Mouse (Mus musculus) lung, postnatal 4 days (tissue): Measurements from ENCODE around the gene Tomm70a.

Experiments
- DNase-seq, 2 experiments: peaks; one replicate each; pipeline ENCODE4 v3.0.0; 2021

The Tomm70a gene

DNA sequence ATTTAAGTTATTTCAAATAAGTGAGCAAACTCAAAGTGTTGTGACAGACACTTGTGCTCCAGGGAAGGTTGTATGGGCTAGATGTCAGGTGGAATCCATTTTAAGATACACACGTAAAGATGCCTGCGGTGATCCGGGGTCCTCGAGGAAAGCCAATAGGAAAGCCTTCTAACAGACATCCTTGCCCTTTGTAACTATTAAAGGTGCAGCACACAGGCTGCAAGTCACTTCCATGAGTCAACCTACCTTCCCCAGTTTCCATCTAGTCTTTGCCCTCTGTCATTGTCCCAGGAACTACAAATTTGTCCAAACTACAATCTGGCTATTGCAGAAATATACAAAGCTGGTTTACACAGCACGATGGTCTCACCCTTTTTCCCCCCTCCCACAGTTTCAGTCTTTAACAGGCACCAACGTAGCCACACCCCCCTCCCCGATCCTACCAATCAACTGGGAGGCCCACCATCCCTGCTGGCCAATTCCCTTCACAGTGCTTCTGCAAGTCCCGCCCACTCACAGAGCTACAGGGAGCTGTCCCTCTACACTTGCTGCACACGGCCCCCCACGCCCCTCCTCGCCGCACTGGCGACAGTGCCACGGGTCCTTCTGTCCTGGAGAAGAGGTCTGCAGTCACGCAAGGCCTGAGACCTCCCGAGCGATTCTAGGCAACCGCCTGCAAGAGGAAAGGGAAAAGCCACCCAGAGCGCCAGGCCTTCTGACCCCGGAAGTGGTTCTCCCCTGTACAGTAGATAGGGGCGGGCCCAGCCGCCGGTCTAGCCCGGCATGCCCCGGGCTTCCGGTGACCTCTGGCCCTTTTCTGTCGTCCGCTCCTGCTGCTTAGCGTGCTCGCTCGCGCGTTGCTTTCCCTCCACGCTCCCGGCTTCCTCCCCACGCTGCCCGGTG, at the start of gene Tomm70a:
Tomm70a (plus strand) TSS at position 791 of the 903 bp plus-strand sequence.
- DNase-seq = peak; percentile 93 to 96

DNA sequence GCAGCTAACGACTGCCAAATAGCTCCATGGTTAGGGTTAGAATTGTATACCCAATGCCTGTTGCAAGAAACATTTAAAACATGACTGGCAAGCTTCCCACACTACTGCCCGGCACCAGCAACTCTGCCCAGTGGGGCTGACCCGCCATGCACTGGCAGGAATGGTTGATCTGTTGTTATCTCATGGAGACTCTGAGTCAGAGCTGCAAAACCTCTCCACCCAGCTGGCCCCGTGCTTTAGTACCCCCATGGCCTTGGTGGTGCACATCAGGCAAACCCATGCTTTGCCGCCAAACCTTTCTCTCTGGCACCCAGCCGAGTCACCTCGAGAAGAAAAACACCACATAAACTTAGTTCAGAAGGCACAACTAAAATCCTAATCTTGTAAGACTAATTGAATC, 45.5 kb upstream of the Tomm70a start:
- no peak for DNase-seq

- DNase-seq = no peak
These were observed 41.9 kb upstream of the Tomm70a start for GRCm38 (mm10) chr16:57079577-57079976.

DNA sequence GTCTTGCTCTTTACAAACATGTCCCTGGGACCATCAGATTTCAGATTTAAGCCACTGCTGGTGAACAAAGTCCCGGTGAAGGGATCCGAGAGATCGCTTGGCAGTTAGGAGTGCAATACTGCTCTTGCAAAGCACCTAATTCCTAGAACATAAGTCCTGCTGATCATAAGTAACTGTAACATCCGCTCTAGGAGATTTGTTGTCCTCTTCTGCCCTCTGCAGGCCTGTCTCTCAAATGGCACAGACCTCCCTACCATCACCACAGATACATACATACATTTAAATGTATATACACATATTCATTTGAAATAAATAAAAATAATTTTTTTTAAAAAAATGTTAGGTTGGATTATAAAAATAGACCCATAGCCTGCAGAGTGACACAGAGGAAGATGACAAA, 29.0 kb upstream of the Tomm70a start:
- DNase-seq = peak in 1 of 2 experiments; percentile 46

- no peak for DNase-seq
These were observed 28.4 kb upstream of the Tomm70a start for GRCm38 (mm10) chr16:57092911-57093605.

DNA sequence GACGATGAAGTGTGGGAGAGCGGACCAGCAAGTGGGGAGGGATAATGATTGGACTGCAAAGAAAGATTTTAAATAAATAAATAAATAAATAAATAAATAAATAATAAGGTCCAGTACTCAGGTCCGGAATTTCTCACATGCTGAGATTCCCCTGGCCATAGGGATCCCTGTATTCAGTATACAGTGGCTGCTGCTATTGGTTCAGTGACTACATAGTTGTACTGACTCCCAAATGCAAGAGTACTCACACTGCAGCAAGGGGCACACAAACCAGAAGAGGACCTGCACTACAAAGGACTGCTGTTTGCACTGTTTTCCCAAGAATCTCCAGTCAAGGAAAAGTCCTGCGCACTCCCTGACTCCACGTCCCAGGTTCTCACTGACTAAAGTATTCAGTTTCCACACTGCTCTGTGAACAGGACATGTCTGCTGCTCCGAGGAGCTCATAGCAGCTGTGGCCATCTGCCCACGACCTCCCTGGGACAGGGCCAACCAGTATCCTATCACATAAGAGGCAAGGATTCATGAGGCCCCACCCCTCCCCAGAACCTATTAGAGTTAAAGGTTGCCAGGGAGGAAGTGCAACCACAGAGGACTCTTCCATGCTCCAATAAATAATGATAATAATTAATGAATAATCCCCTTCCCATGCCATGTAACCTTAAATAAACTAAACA, 22.9 kb upstream of the Tomm70a start:
- DNase-seq = peak in 1 of 2 experiments; percentile 38

GRCm38 (mm10) chr16:57099572-57100237, 21.8 kb upstream of the Tomm70a start:
- DNase-seq = no peak

DNA sequence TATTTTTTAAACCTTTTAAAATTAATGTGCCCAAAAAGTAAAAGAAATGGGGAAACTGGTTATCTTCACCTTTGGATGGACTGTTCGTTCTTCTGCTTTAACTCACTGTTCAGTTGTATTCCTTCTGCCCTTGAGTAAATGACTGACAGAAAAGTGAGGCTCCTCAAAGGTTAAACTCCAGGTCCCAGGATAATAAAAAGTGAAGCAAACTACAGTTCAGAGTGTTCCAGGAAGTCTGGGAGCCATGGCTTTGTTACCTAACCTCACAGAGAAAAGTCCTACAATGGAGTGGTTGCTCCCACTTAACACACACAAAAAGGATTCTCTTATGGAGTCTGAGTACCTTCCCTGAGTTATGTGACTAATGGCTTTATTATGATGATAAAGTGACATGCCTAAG, 20.3 kb upstream of the Tomm70a start:
- no peak for DNase-seq

DNA sequence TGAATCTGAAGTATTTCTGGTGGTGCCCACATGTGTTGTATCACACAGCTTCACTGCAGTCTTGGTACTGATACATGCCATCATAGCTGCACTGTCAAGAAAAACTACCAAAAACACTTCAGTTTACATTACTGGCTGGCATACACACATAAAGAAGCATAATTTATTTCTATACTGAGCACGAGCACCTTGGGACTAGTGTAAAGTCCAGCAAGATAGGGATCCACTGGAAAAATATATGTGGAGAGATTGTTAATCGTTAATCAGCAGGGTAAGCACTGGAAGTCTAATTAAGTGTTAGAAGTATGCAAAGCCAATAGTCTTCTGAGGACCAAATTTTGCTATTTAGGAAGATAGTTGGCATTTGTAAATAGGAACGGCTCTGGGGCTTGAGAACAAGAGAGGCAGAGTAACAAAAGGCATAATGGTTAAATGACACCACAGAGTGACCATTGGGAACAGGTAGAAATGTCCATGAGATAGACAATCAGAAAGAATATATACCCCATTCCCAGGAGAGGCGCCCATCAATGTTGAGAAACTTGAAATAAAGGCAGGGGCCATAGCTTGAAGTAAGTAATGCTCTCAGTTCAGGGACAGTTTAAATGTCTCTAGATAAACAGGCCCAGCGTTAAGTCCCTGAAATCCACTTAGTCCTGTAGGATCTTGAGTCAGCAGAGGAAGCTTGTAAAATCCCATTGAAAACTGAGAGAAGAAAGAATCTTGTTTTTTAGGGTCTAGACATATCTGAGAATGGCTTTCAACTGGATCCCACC, 15.1 kb upstream of the Tomm70a start:
- DNase-seq = no peak

- no peak for DNase-seq
These were observed 5.4 kb upstream of the Tomm70a start for GRCm38 (mm10) chr16:57116066-57116465.

- no peak for DNase-seq
These were observed 3.9 kb upstream of the Tomm70a start for GRCm38 (mm10) chr16:57117562-57117961.

GRCm38 (mm10) chr16:57121816-57122415, 413 bp downstream of the Tomm70a start:
- DNase-seq = no peak

DNA sequence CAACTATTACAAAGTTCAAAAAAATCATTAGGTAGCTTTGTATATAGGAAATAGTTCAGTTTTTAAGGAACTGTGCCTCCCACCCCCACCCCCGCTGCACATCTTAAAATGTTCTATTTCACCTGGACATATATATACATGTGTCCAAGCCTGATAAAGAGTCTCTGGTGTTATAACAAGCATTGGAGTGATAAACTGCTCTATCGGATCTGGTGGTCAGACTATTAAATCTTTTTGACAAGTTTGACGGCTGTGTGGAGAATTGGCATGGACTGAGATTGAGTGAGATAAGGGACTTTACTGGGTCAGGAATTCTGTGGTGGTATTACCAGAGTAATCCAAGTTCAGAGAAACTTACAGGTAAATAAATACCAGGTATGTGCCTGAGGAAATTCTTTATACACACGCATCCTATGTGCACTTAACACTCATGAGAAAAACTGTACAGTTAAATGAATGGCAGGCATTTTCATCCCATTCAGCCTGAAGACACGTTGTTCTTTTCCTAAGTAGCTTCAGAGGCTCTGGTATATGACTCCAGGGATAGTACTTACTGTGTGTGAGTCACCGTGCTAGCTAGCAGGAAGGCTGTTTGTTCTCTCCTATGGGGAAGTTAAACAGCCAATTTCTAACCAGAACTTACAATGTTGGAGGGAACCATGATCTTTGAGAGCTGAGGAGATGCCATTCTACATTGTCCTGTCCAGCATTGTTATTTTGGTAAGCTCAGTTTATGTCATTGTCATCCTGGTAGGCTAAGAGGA, 1.4 kb downstream of the Tomm70a start:
- no peak for DNase-seq

DNA sequence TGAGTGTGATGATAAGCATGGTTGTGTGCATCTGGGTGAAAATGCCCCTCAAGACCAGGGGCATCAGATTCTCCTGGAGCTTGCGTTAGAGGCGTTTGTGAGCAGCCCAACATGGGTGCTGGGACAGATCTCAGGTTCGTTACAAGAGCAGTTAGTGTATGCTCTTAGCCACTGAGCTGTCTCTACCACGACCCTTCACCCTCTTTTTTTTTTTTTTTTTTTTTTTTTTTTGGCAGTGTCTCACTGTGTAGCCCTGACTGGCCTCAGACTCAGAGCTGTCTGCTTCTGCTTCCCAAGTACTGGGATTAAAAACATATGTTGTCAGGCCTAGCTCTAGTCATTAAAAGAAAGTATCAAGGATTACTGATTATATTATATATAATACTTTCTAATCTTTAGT, 4.8 kb downstream of the Tomm70a start:
- DNase-seq = no peak

GRCm38 (mm10) chr16:57127825-57128224, 6.3 kb downstream of the Tomm70a start:
- no peak for DNase-seq

GRCm38 (mm10) chr16:57130752-57131400, 9.4 kb downstream of the Tomm70a start:
- DNase-seq = no peak

GRCm38 (mm10) chr16:57131544-57131943, 10.0 kb downstream of the Tomm70a start:
- DNase-seq = no peak

- no peak for DNase-seq
These were observed 10.8 kb downstream of the Tomm70a start for GRCm38 (mm10) chr16:57132326-57132725.

GRCm38 (mm10) chr16:57133611-57134010, 12.1 kb downstream of the Tomm70a start:
- no peak for DNase-seq

- no peak for DNase-seq
These were observed 23.2 kb downstream of the Tomm70a start for GRCm38 (mm10) chr16:57144741-57145140.
